Mouse (Mus musculus): ENCODE results near the gene Tead4. TPM values are rescaled to one million over a fixed set of nuclear protein-coding genes. Genes with fewer than 3 reads are reported as not detected.

Tead4 gene
- total RNA-seq, 2 experiments from 2014 or later, result 1.7 to 3.2 TPM

Other genes with a start within 250 kb of the Tead4 start
- 10 to 100 TPM; 52.0 to 57.2 TPM for gene Tspan9, start 157.2 kb downstream of the Tead4 start, total RNA-seq (2021)
- 10 to 100 TPM; 35.0 to 44.2 TPM for gene Tulp3, start 55.0 kb upstream of the Tead4 start, total RNA-seq (2021)
- gene Rhno1, start 62.1 kb upstream of the Tead4 start, total RNA-seq (2021), result 10 to 100 TPM; 16.4 to 19.7 TPM
- gene Foxm1, start 62.1 kb upstream of the Tead4 start, total RNA-seq (2021), result 1 to 10 TPM; 4.8 to 5.3 TPM
- not detected for gene Tex52, start 74.6 kb upstream of the Tead4 start, total RNA-seq (2021)
- gene Gm44596, start 74.7 kb upstream of the Tead4 start, total RNA-seq (2021), result not detected
- gene Nrip2, start 98.5 kb upstream of the Tead4 start, total RNA-seq (2021), result 1 to 10 TPM; 1.1 to 2.4 TPM
- 10 to 100 TPM; 23.8 to 28.6 TPM for gene Itfg2, start 124.1 kb upstream of the Tead4 start, total RNA-seq (2021)
- gene Fkbp4, start 137.9 kb upstream of the Tead4 start, total RNA-seq (2021), result 100 to 1,000 TPM; 222 to 269 TPM
- 1 to 10 TPM in 1 of 2 experiments, under 1 TPM in 1; 0.26 to 1.9 TPM for gene Pzp, start 225.9 kb upstream of the Tead4 start, total RNA-seq (2021)